Mouse (Mus musculus) forebrain, embryonic 16.5 days (tissue): ENCODE measurements around the gene Mnx1. TPM values are rescaled to one million over a fixed set of nuclear protein-coding genes. Genes with fewer than 3 reads are reported as not detected.

ENCODE experiments used
- ATAC-seq: fragments of 200-750 bp; cut with Nextera tagmentation; 2 replicates; pipeline ENCODE4 v1.8.0; 2017; ENCODE audit warnings: mild to moderate bottlenecking, moderate library complexity
- H3K27ac ChIP-seq: fragments of 300-500 bp; sonication (generic); 2 replicates; pipeline ENCODE4 v1.5.1; 2014; ENCODE audit warnings: low read length, control low read depth
- H3K27me3 ChIP-seq: fragments of 300-500 bp; sonication (generic); replicated peaks from 2 replicates; pipeline ENCODE4 v1.6.1; 2014; ENCODE audit warnings: low read length; ENCODE audit not compliant: control insufficient read depth, insufficient read depth
- H3K36me3 ChIP-seq: fragments of 300-500 bp; sonication (generic); 2 replicates; pipeline ENCODE4 v1.6.1; 2014; ENCODE audit not compliant: control insufficient read depth, insufficient read depth
- H3K4me1 ChIP-seq: fragments of 300-500 bp; sonication (generic); replicated peaks from 2 replicates; pipeline ENCODE4 v1.6.1; 2014; ENCODE audit warnings: low read length; ENCODE audit not compliant: control insufficient read depth, insufficient read depth
- H3K4me2 ChIP-seq: fragments of 300-500 bp; sonication (generic); 2 replicates; pipeline ENCODE4 v1.6.1; 2014; ENCODE audit warnings: mild to moderate bottlenecking, low read length, control low read depth
- H3K4me3 ChIP-seq: fragments of 300-500 bp; sonication (generic); replicated peaks from 2 replicates; pipeline ENCODE4 v1.5.1; 2014; ENCODE audit warnings: mild to moderate bottlenecking, low read length, control low read depth
- H3K9ac ChIP-seq: fragments of 300-500 bp; sonication (generic); replicated peaks from 2 replicates; pipeline ENCODE4 v1.6.1; 2014; ENCODE audit warnings: low read depth, low read length, control low read depth
- H3K9me3 ChIP-seq: fragments of 300-500 bp; sonication (generic); 2 replicates; pipeline ENCODE4 v1.6.1; 2016; ENCODE audit warnings: low read length; ENCODE audit not compliant: control insufficient read depth
- WGBS: fragments of 180-500 bp; shearing (Covaris S2); extraction: QIAGEN DNeasy Blood & Tissue Kit; methylation state at CpG from one replicate; pipeline ENCODE4 v1.1.7; 2014; 5-methylcytosine and 5-hydroxymethylcytosine counted together
- polyA plus RNA-seq: library from polyadenylated mRNA; unstranded; fragments of >200 nt; fragmentation: Nextera tagmentation; extraction: Ambion mirVana; gene quantifications from 2 replicates; pipeline ENCODE4 v1.2.1, GENCODE M21; 2015

Mnx1 gene
- polyA plus RNA-seq = not detected in 2 replicates

- peaks cover 94% of the 10 kb centered on the region for H3K27me3 ChIP-seq
- no peak within 1 kb of the TSS for H3K27ac ChIP-seq
- ATAC-seq = peak; percentile 50
- peak within 1 kb of the TSS; percentile 43 for H3K4me2 ChIP-seq
- H3K4me3 ChIP-seq = peak within 1 kb of the TSS; percentile 26
- no peaks in the 10 kb centered on the region for H3K9me3 ChIP-seq
- H3K4me1 ChIP-seq = peaks cover 13% of the 10 kb centered on the region
- no peak within 1 kb of the TSS for H3K9ac ChIP-seq
- under 1% methylated on average over 65 of the region's 65 CpGs for WGBS
- no peaks in the 10 kb centered on the region for H3K36me3 ChIP-seq
These were observed at the start of gene Mnx1 for GRCm38 (mm10) chr5:29478208-29479197. Gene Mnx1, minus strand, starts transcription at chr5:29478470.

- no peaks in the 10 kb centered on the region for H3K4me1 ChIP-seq
- H3K27ac ChIP-seq = no peak overlapping the region
- no peak overlapping the region for H3K4me2 ChIP-seq
- no peak overlapping the region for H3K9ac ChIP-seq
- H3K4me3 ChIP-seq = no peak overlapping the region
- ATAC-seq = no peak
- 87% methylated on average over 5 of the region's 5 CpGs for WGBS
- no peaks in the 10 kb centered on the region for H3K27me3 ChIP-seq
- no peaks in the 10 kb centered on the region for H3K9me3 ChIP-seq
- no peaks in the 10 kb centered on the region for H3K36me3 ChIP-seq
These were observed 38.2 kb upstream of the Mnx1 start for GRCm38 (mm10) chr5:29516432-29516831.

- H3K9ac ChIP-seq = no peak overlapping the region
- 79% methylated on average over 3 of the region's 3 CpGs for WGBS
- no peaks in the 10 kb centered on the region for H3K36me3 ChIP-seq
- no peaks in the 10 kb centered on the region for H3K9me3 ChIP-seq
- H3K27me3 ChIP-seq = no peaks in the 10 kb centered on the region
- no peak overlapping the region for H3K4me3 ChIP-seq
- H3K4me1 ChIP-seq = no peaks in the 10 kb centered on the region
- H3K4me2 ChIP-seq = no peak overlapping the region
- H3K27ac ChIP-seq = no peak overlapping the region
- ATAC-seq = no peak
These were observed 37.6 kb upstream of the Mnx1 start for GRCm38 (mm10) chr5:29515888-29516287.

- no peak overlapping the region for H3K9ac ChIP-seq
- no peak for ATAC-seq
- H3K27me3 ChIP-seq = no peaks in the 10 kb centered on the region
- no peaks in the 10 kb centered on the region; the same call in 1 of the 2 replicates for H3K4me1 ChIP-seq
- no peak overlapping the region for H3K4me3 ChIP-seq
- H3K27ac ChIP-seq = no peak overlapping the region
- 84% methylated on average over 3 of the region's 3 CpGs for WGBS
- H3K9me3 ChIP-seq = no peaks in the 10 kb centered on the region
- H3K36me3 ChIP-seq = no peaks in the 10 kb centered on the region
- H3K4me2 ChIP-seq = no peak overlapping the region
These were observed 28.7 kb upstream of the Mnx1 start for GRCm38 (mm10) chr5:29507013-29507412.

GRCm38 (mm10) chr5:29487321-29487720, 9.1 kb upstream of the Mnx1 start:
- WGBS = 10% methylated on average over 13 of the region's 13 CpGs
- Histone ChIP-seq H3K27ac (no peak overlapping the region), H3K4me1 (no peaks in the 10 kb centered on the region), H3K36me3 (no peaks in the 10 kb centered on the region), H3K27me3 (peaks cover 75% of the 10 kb centered on the region), H3K9ac (no peak overlapping the region), H3K4me3 (no peak overlapping the region), H3K9me3 (no peaks in the 10 kb centered on the region), H3K4me2 (no peak overlapping the region)
- no peak for ATAC-seq

GRCm38 (mm10) chr5:29485941-29486320, 7.7 kb upstream of the Mnx1 start:
- ATAC-seq = no peak
- no peaks in the 10 kb centered on the region for H3K4me1 ChIP-seq
- H3K4me2 ChIP-seq = no peak overlapping the region
- no peaks in the 10 kb centered on the region for H3K9me3 ChIP-seq
- no peak overlapping the region for H3K9ac ChIP-seq
- H3K27me3 ChIP-seq = peaks cover 83% of the 10 kb centered on the region
- no peak overlapping the region for H3K27ac ChIP-seq
- under 1% methylated on average over 10 of the region's 10 CpGs for WGBS
- no peak overlapping the region for H3K4me3 ChIP-seq
- H3K36me3 ChIP-seq = no peaks in the 10 kb centered on the region

- 1% methylated on average over 38 of the region's 38 CpGs for WGBS
- no peaks in the 10 kb centered on the region for H3K36me3 ChIP-seq
- no peaks in the 10 kb centered on the region for H3K9me3 ChIP-seq
- H3K4me2 ChIP-seq = no peak overlapping the region
- no peak for ATAC-seq
- no peak overlapping the region for H3K9ac ChIP-seq
- no peak overlapping the region for H3K4me3 ChIP-seq
- H3K27ac ChIP-seq = no peak overlapping the region
- H3K27me3 ChIP-seq = peaks cover 88% of the 10 kb centered on the region
- H3K4me1 ChIP-seq = no peaks in the 10 kb centered on the region
These were observed 7.0 kb upstream of the Mnx1 start for GRCm38 (mm10) chr5:29484965-29485940.

GRCm38 (mm10) chr5:29483801-29484200, 5.5 kb upstream of the Mnx1 start:
- H3K4me3 ChIP-seq = no peak overlapping the region
- no peak overlapping the region for H3K4me2 ChIP-seq
- no peaks in the 10 kb centered on the region; the same call in 1 of the 2 replicates for H3K4me1 ChIP-seq
- H3K36me3 ChIP-seq = no peaks in the 10 kb centered on the region
- H3K9ac ChIP-seq = no peak overlapping the region
- no peak for ATAC-seq
- WGBS = under 1% methylated on average over 4 of the region's 4 CpGs
- no peak overlapping the region for H3K27ac ChIP-seq
- peaks cover 89% of the 10 kb centered on the region for H3K27me3 ChIP-seq
- no peaks in the 10 kb centered on the region for H3K9me3 ChIP-seq

- ATAC-seq = no peak
- no peak overlapping the region for H3K4me2 ChIP-seq
- peaks cover 13% of the 10 kb centered on the region for H3K4me1 ChIP-seq
- H3K4me3 ChIP-seq = no peak overlapping the region
- H3K27ac ChIP-seq = no peak overlapping the region
- WGBS = under 1% methylated on average over 14 of the region's 14 CpGs
- H3K9ac ChIP-seq = no peak overlapping the region
- H3K9me3 ChIP-seq = no peaks in the 10 kb centered on the region
- peaks cover 95% of the 10 kb centered on the region for H3K27me3 ChIP-seq
- H3K36me3 ChIP-seq = no peaks in the 10 kb centered on the region
These were observed 926 bp upstream of the Mnx1 start for GRCm38 (mm10) chr5:29479198-29479593.
